Mouse (Mus musculus): Measurements from ENCODE around the gene Slc50a1.

GRCm38 (mm10) chr3:89305551-89306325, 35.4 kb upstream of the Slc50a1 start:
- TF ChIP-seq CTCF (IDR thresholded peaks at IDR 0.05; ENCODE audit: control insufficient read depth, insufficient read depth, low read length) (no peak), POLR2A (IDR thresholded peaks at IDR 0.05; ENCODE audit: borderline replicate concordance, control insufficient read depth, low read depth, low read length) (no peak)
